Mouse (Mus musculus) G1E (cell line): Measurements from ENCODE around the gene Nosip. TPM values are rescaled to one million over a fixed set of nuclear protein-coding genes. Genes with fewer than 3 reads are reported as not detected.
A peak's percentile ranks its signal among the peaks of the same experiment; 100 is the strongest.
"Not testable (repeated sequence)": the region's sequence is repeated elsewhere in the genome, so short reads cannot be mapped to it uniquely, and the experiment has no call there.

Experiments
- ATAC-seq: 2 replicates; pipeline ENCODE4 v1.8.0; 2016; ENCODE audit warnings: mild to moderate bottlenecking; ENCODE audit not compliant: insufficient number of reproducible peaks, poor library complexity, low FRiP score, severe bottlenecking; ENCODE audit errors: extremely low read depth
- DNase-seq: peaks from one replicate; pipeline ENCODE4 v3.0.0; 2012; ENCODE audit warnings: low spot score
- H3K27me3 ChIP-seq: 2 replicates; pipeline ENCODE4 v1.6.1; 2012; ENCODE audit warnings: mild to moderate bottlenecking, low read length, inconsistent platforms; ENCODE audit not compliant: insufficient read depth
- H3K36me3 ChIP-seq: replicated peaks from 2 replicates; pipeline ENCODE3; 2012; ENCODE audit warnings: mild to moderate bottlenecking, inconsistent platforms
- H3K4me1 ChIP-seq: 2 replicates; pipeline ENCODE4 v1.6.1; 2012; ENCODE audit warnings: low read depth, low read length, inconsistent platforms, mixed read lengths; ENCODE audit not compliant: insufficient read depth
- H3K4me3 ChIP-seq: 2 replicates; pipeline ENCODE4 v1.5.1; 2012; ENCODE audit warnings: low read depth, mild to moderate bottlenecking, inconsistent platforms, low read length, moderate library complexity, mixed read lengths
- H3K9me3 ChIP-seq: replicated peaks from 2 replicates; pipeline ENCODE4 v1.6.1; 2012; ENCODE audit warnings: inconsistent platforms
- CTCF ChIP-seq: IDR thresholded peaks from 2 replicates; pipeline ENCODE4 v1.5.1; 2012; ENCODE audit warnings: low read depth, low read length, inconsistent platforms, mixed read lengths
- GATA1 ChIP-seq: IDR thresholded peaks from 2 replicates; pipeline ENCODE4 v1.6.1; 2012; ENCODE audit warnings: borderline replicate concordance, low read length, inconsistent platforms, mixed read lengths
- GATA2 ChIP-seq: IDR thresholded peaks from 2 replicates; pipeline ENCODE4 v1.6.1; 2012; ENCODE audit warnings: low read depth, low read length, inconsistent platforms, borderline replicate concordance
- POLR2AphosphoS5 ChIP-seq: IDR thresholded peaks from 2 replicates; pipeline ENCODE4 v1.6.1; 2012; ENCODE audit warnings: low read depth, low read length, inconsistent platforms; ENCODE audit not compliant: insufficient replicate concordance
- TAL1 ChIP-seq: conservative IDR thresholded peaks from 2 replicates; pipeline ENCODE4 v1.6.1; 2012; ENCODE audit warnings: low read depth, low read length, inconsistent platforms, mixed read lengths
- polyA plus RNA-seq: library from polyadenylated mRNA; stranded (reverse); fragments of >175 nt; gene quantifications from 2 replicates; pipeline ENCODE4 v1.2.3, GENCODE M21; 2012
- total RNA-seq, 2 experiments: library from RNA; stranded (forward) in 1 of 2; stranded (reverse) in 1 of 2; fragments of 200-1000 nt in 1 of 2; fragments of >200 nt in 1 of 2; fragmentation: Nextera tagmentation in 1 of 2; gene quantifications; 2 replicates each; pipeline ENCODE4 v1.2.3; 2014 to 2017

The Nosip gene
- total and polyA plus RNA-seq, 3 experiments, result 43.6 to 110 (median 49.4) TPM

- DNase-seq, result no peak
- H3K4me3 ChIP-seq, result peak overlapping the region; percentile 56; the same call in 1 of the 2 replicates
- H3K9me3 ChIP-seq, result no peaks in the 10 kb centered on the region
- TF ChIP-seq GATA2 (no peak), CTCF (no peak), POLR2AphosphoS5 (no peak), GATA1 (no peak), TAL1 (no peak)
- peaks cover 44% of the 10 kb centered on the region for H3K27me3 ChIP-seq
- H3K36me3 ChIP-seq, result no peaks in the 10 kb centered on the region
- peaks cover 46% of the 10 kb centered on the region for H3K4me1 ChIP-seq
- no peak for ATAC-seq
These were observed 29.1 kb downstream of the Nosip start for GRCm38 (mm10) chr7:45091001-45091990.

- Histone ChIP-seq H3K4me1 (peaks cover 46% of the 10 kb centered on the region), H3K4me3 (peak within 1 kb of the TSS; percentile 56; the same call in 1 of the 2 replicates), H3K36me3 (no peaks in the 10 kb centered on the region), H3K9me3 (no peaks in the 10 kb centered on the region), H3K27me3 (peaks cover 44% of the 10 kb centered on the region)
- ATAC-seq (no peak), DNase-seq (peak; percentile 40)
- no peak for TF ChIP-seq POLR2AphosphoS5
These were observed 29.8 kb downstream of the Nosip start, which contains the start of gene Rcn3 for GRCm38 (mm10) chr7:45092048-45092447. Gene Rcn3, minus strand, starts transcription at chr7:45092221.

GRCm38 (mm10) chr7:45092828-45093515 is 30.7 kb downstream of the Nosip start:
- Histone ChIP-seq H3K4me1 (peaks cover 52% of the 10 kb centered on the region), H3K4me3 (no peak overlapping the region), H3K36me3 (no peaks in the 10 kb centered on the region), H3K9me3 (no peaks in the 10 kb centered on the region), H3K27me3 (peaks cover 36% of the 10 kb centered on the region)
- no peak for DNase-seq
- ATAC-seq, result no peak
- TF ChIP-seq CTCF (no peak), GATA1 (no peak), TAL1 (no peak), POLR2AphosphoS5 (no peak), GATA2 (no peak)

GRCm38 (mm10) chr7:45093516-45093905 is 31.3 kb downstream of the Nosip start:
- no peak for DNase-seq
- Histone ChIP-seq H3K4me1 (peaks cover 51% of the 10 kb centered on the region), H3K4me3 (no peak overlapping the region), H3K27me3 (peaks cover 33% of the 10 kb centered on the region), H3K9me3 (no peaks in the 10 kb centered on the region), H3K36me3 (no peaks in the 10 kb centered on the region)
- no peak for TF ChIP-seq POLR2AphosphoS5
- TF ChIP-seq CTCF, result no peak
- no peak for TF ChIP-seq GATA1
- TF ChIP-seq GATA2, result no peak
- TF ChIP-seq TAL1, result no peak
- ATAC-seq, result no peak

- ATAC-seq (no peak), DNase-seq (no peak)
- Histone ChIP-seq H3K36me3 (no peaks in the 10 kb centered on the region), H3K27me3 (peaks cover 32% of the 10 kb centered on the region), H3K4me3 (no peak overlapping the region), H3K9me3 (no peaks in the 10 kb centered on the region), H3K4me1 (peaks cover 54% of the 10 kb centered on the region)
- TF ChIP-seq GATA1 (no peak), GATA2 (no peak), POLR2AphosphoS5 (no peak), CTCF (no peak), TAL1 (no peak)
These were observed 31.9 kb downstream of the Nosip start for GRCm38 (mm10) chr7:45094121-45094520.

GRCm38 (mm10) chr7:45095367-45095766 is 33.1 kb downstream of the Nosip start:
- no peak for TF ChIP-seq POLR2AphosphoS5
- TF ChIP-seq GATA1, result no peak
- no peak for TF ChIP-seq TAL1
- TF ChIP-seq CTCF, result no peak
- no peak for TF ChIP-seq GATA2
- Histone ChIP-seq H3K9me3 (no peaks in the 10 kb centered on the region), H3K4me1 (peaks cover 50% of the 10 kb centered on the region), H3K4me3 (no peak overlapping the region), H3K27me3 (peaks cover 32% of the 10 kb centered on the region), H3K36me3 (no peaks in the 10 kb centered on the region)
- DNase-seq, result no peak
- ATAC-seq, result no peak

GRCm38 (mm10) chr7:45095965-45096364 is 33.7 kb downstream of the Nosip start:
- peaks cover 46% of the 10 kb centered on the region for H3K4me1 ChIP-seq
- not testable (repeated sequence) for H3K9me3 ChIP-seq, H3K4me3 ChIP-seq, ATAC-seq, DNase-seq, H3K36me3 ChIP-seq
- peaks cover 30% of the 10 kb centered on the region for H3K27me3 ChIP-seq
